Mouse (Mus musculus): ENCODE measurements at regions not wholly inside any gene's neighbourhood (a gene's known extent, or its start where the extent isn't known, plus 50 kb on each side); places are given as distances from the start of the nearest gene placed in this dataset.
A peak's percentile ranks its signal among the peaks of the same experiment; 100 is the strongest.

GRCm38 (mm10) chr6:67140645-67141250 is 97.2 kb upstream of the Serbp1 start:
- ATAC-seq (ENCODE audit: insufficient read depth, low read depth) (peak; percentile 11; the same call in 1 of the 2 replicates), DNase-seq (ENCODE audit: low spot score) (no peak)
- Histone ChIP-seq H3K27me3 (ENCODE audit: control insufficient read depth, insufficient read depth, low read length) (no peaks in the 10 kb centered on the region), H3K9me3 (replicated peaks; ENCODE audit: control insufficient read depth, low read length) (no peaks in the 10 kb centered on the region), H3K4me3 (ENCODE audit: low read depth, low read length) (no peak overlapping the region), H3K27ac (ENCODE audit: low read depth) (no peak overlapping the region), H3K4me2 (ENCODE audit: low read depth, low read length) (no peak overlapping the region), H3K4me1 (ENCODE audit: control insufficient read depth, insufficient read depth) (no peaks in the 10 kb centered on the region), H3K36me3 (replicated peaks; ENCODE audit: control insufficient read depth, insufficient read depth, low read length) (no peaks in the 10 kb centered on the region), H3K9ac (replicated peaks; ENCODE audit: low read depth, low read length) (no peak overlapping the region)
- 45% methylated on average over 6 of the region's 6 CpGs for WGBS
- TF ChIP-seq EP300 (IDR thresholded peaks at IDR 0.05; ENCODE audit: low read depth) = no peak

- no peak overlapping the region for H3K9ac ChIP-seq (replicated peaks; ENCODE audit: low read depth, low read length)
- H3K4me1 ChIP-seq (ENCODE audit: control insufficient read depth, insufficient read depth) = no peaks in the 10 kb centered on the region
- H3K4me3 ChIP-seq (ENCODE audit: low read depth, low read length) = no peak overlapping the region
- TF ChIP-seq EP300 (IDR thresholded peaks at IDR 0.05; ENCODE audit: low read depth) (no peak), CTCF (IDR thresholded peaks at IDR 0.05; ENCODE audit: low read depth) (no peak)
- no peaks in the 10 kb centered on the region for H3K9me3 ChIP-seq (replicated peaks; ENCODE audit: control insufficient read depth, low read length)
- ATAC-seq (ENCODE audit: insufficient read depth, low read depth) (no peak), DNase-seq (ENCODE audit: low spot score) (no peak)
- 77% methylated on average over 3 of the region's 3 CpGs for WGBS
- no peak overlapping the region for H3K27ac ChIP-seq (ENCODE audit: low read depth)
- H3K27me3 ChIP-seq (ENCODE audit: control insufficient read depth, insufficient read depth, low read length) = no peaks in the 10 kb centered on the region
- H3K4me2 ChIP-seq (ENCODE audit: low read depth, low read length) = no peak overlapping the region
- no peaks in the 10 kb centered on the region for H3K36me3 ChIP-seq (replicated peaks; ENCODE audit: control insufficient read depth, insufficient read depth, low read length)
These were observed 99.0 kb upstream of the Serbp1 start for GRCm38 (mm10) chr6:67139012-67139375.

- no peak overlapping the region for H3K4me2 ChIP-seq (ENCODE audit: low read depth, low read length)
- WGBS = 54% methylated on average over 13 of the region's 13 CpGs
- no peaks in the 10 kb centered on the region for H3K36me3 ChIP-seq (replicated peaks; ENCODE audit: control insufficient read depth, insufficient read depth, low read length)
- no peak for DNase-seq (ENCODE audit: low spot score)
- TF ChIP-seq CTCF (IDR thresholded peaks at IDR 0.05; ENCODE audit: low read depth) = no peak
- TF ChIP-seq EP300 (IDR thresholded peaks at IDR 0.05; ENCODE audit: low read depth) = no peak
- no peak overlapping the region for H3K4me3 ChIP-seq (ENCODE audit: low read depth, low read length)
- H3K27me3 ChIP-seq (ENCODE audit: control insufficient read depth, insufficient read depth, low read length) = no peaks in the 10 kb centered on the region
- no peaks in the 10 kb centered on the region for H3K9me3 ChIP-seq (replicated peaks; ENCODE audit: control insufficient read depth, low read length)
- no peak overlapping the region for H3K9ac ChIP-seq (replicated peaks; ENCODE audit: low read depth, low read length)
- no peak for ATAC-seq (ENCODE audit: insufficient read depth, low read depth)
- H3K27ac ChIP-seq (ENCODE audit: low read depth) = no peak overlapping the region
- no peaks in the 10 kb centered on the region for H3K4me1 ChIP-seq (ENCODE audit: control insufficient read depth, insufficient read depth)
These were observed 99.5 kb upstream of the Serbp1 start for GRCm38 (mm10) chr6:67138302-67139011.

GRCm38 (mm10) chr6:67137482-67137881 is 100.2 kb upstream of the Gadd45a start:
- ATAC-seq (ENCODE audit: insufficient read depth, low read depth) (no peak), DNase-seq (ENCODE audit: low spot score) (no peak)
- 73% methylated on average over 4 of the region's 4 CpGs for WGBS
- Histone ChIP-seq H3K27ac (ENCODE audit: low read depth) (no peak overlapping the region), H3K4me2 (ENCODE audit: low read depth, low read length) (no peak overlapping the region), H3K4me1 (ENCODE audit: control insufficient read depth, insufficient read depth) (no peaks in the 10 kb centered on the region), H3K9ac (replicated peaks; ENCODE audit: low read depth, low read length) (no peak overlapping the region), H3K27me3 (ENCODE audit: control insufficient read depth, insufficient read depth, low read length) (no peaks in the 10 kb centered on the region), H3K36me3 (replicated peaks; ENCODE audit: control insufficient read depth, insufficient read depth, low read length) (no peaks in the 10 kb centered on the region), H3K4me3 (ENCODE audit: low read depth, low read length) (no peak overlapping the region), H3K9me3 (replicated peaks; ENCODE audit: control insufficient read depth, low read length) (no peaks in the 10 kb centered on the region)
- TF ChIP-seq EP300 (IDR thresholded peaks at IDR 0.05; ENCODE audit: low read depth) = no peak
- no peak for TF ChIP-seq CTCF (IDR thresholded peaks at IDR 0.05; ENCODE audit: low read depth)

DNA sequence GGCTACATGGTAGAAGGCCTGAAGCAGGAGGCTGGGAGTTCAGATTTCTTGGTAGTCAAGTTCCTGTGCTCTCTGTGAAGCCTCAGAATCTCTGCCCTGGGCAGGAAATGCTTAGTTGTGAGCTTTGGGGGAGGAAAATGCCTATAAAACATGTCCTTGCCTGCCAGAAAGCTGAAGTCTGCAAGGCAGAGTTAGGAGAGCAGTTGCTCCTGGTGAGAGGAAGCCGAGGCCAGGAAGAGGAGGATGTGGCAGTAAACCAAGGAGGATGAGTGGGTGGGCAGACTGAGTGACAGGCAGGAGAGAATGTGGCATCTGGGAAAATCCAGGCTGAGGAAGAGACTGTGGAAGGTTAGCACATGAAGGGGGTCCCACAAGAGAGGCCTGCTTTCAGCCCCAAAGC is 97.7 kb upstream of the Gadd45a start:
- no peak for TF ChIP-seq EP300 (IDR thresholded peaks at IDR 0.05; ENCODE audit: low read depth)
- no peak for TF ChIP-seq CTCF (IDR thresholded peaks at IDR 0.05; ENCODE audit: low read depth)
- ATAC-seq (ENCODE audit: insufficient read depth, low read depth) (no peak), DNase-seq (ENCODE audit: low spot score) (no peak)
- WGBS = 27% methylated on average over 1 of the region's 1 CpGs
- H3K27me3 ChIP-seq (ENCODE audit: control insufficient read depth, insufficient read depth, low read length) = no peaks in the 10 kb centered on the region
- no peak overlapping the region for H3K4me2 ChIP-seq (ENCODE audit: low read depth, low read length)
- H3K27ac ChIP-seq (ENCODE audit: low read depth) = peak overlapping the region; percentile 15; the same call in 1 of the 2 replicates
- no peak overlapping the region for H3K9ac ChIP-seq (replicated peaks; ENCODE audit: low read depth, low read length)
- no peak overlapping the region for H3K4me3 ChIP-seq (ENCODE audit: low read depth, low read length)
- no peaks in the 10 kb centered on the region for H3K4me1 ChIP-seq (ENCODE audit: control insufficient read depth, insufficient read depth)
- no peaks in the 10 kb centered on the region for H3K36me3 ChIP-seq (replicated peaks; ENCODE audit: control insufficient read depth, insufficient read depth, low read length)
- H3K9me3 ChIP-seq (replicated peaks; ENCODE audit: control insufficient read depth, low read length) = no peaks in the 10 kb centered on the region

Data from heart, postnatal 0 days (tissue).